Mouse (Mus musculus) heart, embryonic 11.5 days (tissue): ENCODE data around the gene Kif15. TPM values are rescaled to one million over a fixed set of nuclear protein-coding genes. Genes with fewer than 3 reads are reported as not detected.

Source experiments
- ATAC-seq: fragments of 200-750 bp; cut with Nextera tagmentation; replicated peaks from 2 replicates; pipeline ENCODE4 v1.8.0; 2017; ENCODE audit warnings: moderate library complexity; ENCODE audit not compliant: insufficient number of reproducible peaks, low FRiP score, low TSS enrichment
- H3K27ac ChIP-seq: fragments of 300-500 bp; sonication (generic); 2 replicates; pipeline ENCODE4 v1.5.1; 2014; ENCODE audit warnings: mild to moderate bottlenecking, low read depth, low read length
- H3K27me3 ChIP-seq: fragments of 300-500 bp; sonication (generic); 2 replicates; pipeline ENCODE4 v1.6.1; 2014; ENCODE audit warnings: mild to moderate bottlenecking, low read length, mixed read lengths; ENCODE audit not compliant: control insufficient read depth, insufficient read depth
- H3K36me3 ChIP-seq: fragments of 300-500 bp; sonication (generic); 2 replicates; pipeline ENCODE4 v1.6.1; 2014; ENCODE audit warnings: mild to moderate bottlenecking, low read length, moderate library complexity, mixed read lengths; ENCODE audit not compliant: control insufficient read depth, insufficient read depth
- H3K4me1 ChIP-seq: fragments of 300-500 bp; sonication (generic); 2 replicates; pipeline ENCODE4 v1.6.1; 2014; ENCODE audit warnings: low read length; ENCODE audit not compliant: control insufficient read depth, insufficient read depth
- H3K4me2 ChIP-seq: fragments of 300-500 bp; sonication (generic); 2 replicates; pipeline ENCODE4 v1.6.1; 2014; ENCODE audit warnings: mild to moderate bottlenecking, moderate library complexity
- H3K4me3 ChIP-seq: fragments of 300-500 bp; sonication (generic); 2 replicates; pipeline ENCODE4 v1.5.1; 2014; ENCODE audit warnings: low read depth, low read length
- H3K9ac ChIP-seq: fragments of 300-500 bp; sonication (generic); 2 replicates; pipeline ENCODE4 v1.6.1; 2014; ENCODE audit warnings: mild to moderate bottlenecking, low read depth, low read length, moderate library complexity
- H3K9me3 ChIP-seq: fragments of 300-500 bp; sonication (generic); replicated peaks from 2 replicates; pipeline ENCODE4 v1.6.1; 2016; ENCODE audit warnings: low read length; ENCODE audit not compliant: control insufficient read depth
- WGBS: fragments of 180-500 bp; shearing (Covaris S2); extraction: QIAGEN DNeasy Blood & Tissue Kit; methylation state at CpG from one replicate; pipeline ENCODE4 v1.1.7; 2014; ENCODE audit not compliant: insufficient replicate concordance; 5-methylcytosine and 5-hydroxymethylcytosine counted together
- polyA plus RNA-seq: library from polyadenylated mRNA; unstranded; fragments of >200 nt; fragmentation: Nextera tagmentation; extraction: Ambion mirVana; gene quantifications from 2 replicates; pipeline ENCODE4 v1.2.1, GENCODE M21; 2014

The Kif15 gene
- 31.6 and 37.7 TPM in 2 replicates for polyA plus RNA-seq

GRCm38 (mm10) chr9:122950643-122951475 lies at the start of gene Kif15, which contains the start of gene 1110059G10Rik:
TSS of gene Kif15 (plus strand) at chr9:122951046.
TSS of gene 1110059G10Rik (minus strand) at chr9:122951000.
- H3K27ac ChIP-seq = peak within 1 kb of the TSS; percentile 77
- peaks cover 7% of the 10 kb centered on the region for H3K4me1 ChIP-seq
- WGBS = under 1% methylated on average over 64 of the region's 64 CpGs
- H3K36me3 ChIP-seq = no peaks in the 10 kb centered on the region
- peak within 1 kb of the TSS; percentile 81 for H3K9ac ChIP-seq
- H3K27me3 ChIP-seq = no peaks in the 10 kb centered on the region
- peak within 1 kb of the TSS; percentile 91 for H3K4me3 ChIP-seq
- peak; percentile 97 for ATAC-seq
- peak within 1 kb of the TSS; percentile 86 for H3K4me2 ChIP-seq
- H3K9me3 ChIP-seq = no peaks in the 10 kb centered on the region

DNA sequence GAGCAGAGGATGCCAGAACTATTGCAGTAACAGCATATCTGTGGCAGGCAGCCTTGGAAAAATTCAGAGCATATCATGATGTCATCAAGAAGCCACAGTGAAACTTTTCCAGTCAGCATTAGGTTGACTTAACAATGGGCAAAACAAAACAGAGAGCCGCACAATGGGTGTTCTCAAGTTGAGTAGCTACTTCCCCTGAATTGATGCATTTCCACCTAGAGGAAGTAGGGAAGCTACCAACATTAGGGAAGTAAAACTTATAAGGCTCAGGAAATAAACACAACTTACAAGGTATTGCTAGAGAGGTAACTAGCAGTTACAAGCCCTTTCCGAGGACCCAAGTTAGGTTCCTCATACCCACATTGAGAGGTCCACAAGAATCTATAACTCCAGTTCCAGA lies 49.8 kb upstream of the Kif15 start:
- H3K4me3 ChIP-seq = no peak overlapping the region
- ATAC-seq = no peak
- H3K4me2 ChIP-seq = no peak overlapping the region
- H3K27ac ChIP-seq = no peak overlapping the region
- no peak overlapping the region for H3K9ac ChIP-seq
- WGBS = 82% methylated on average over 2 of the region's 2 CpGs
- no peaks in the 10 kb centered on the region for H3K27me3 ChIP-seq
- peaks cover under 1% of the 10 kb centered on the region for H3K36me3 ChIP-seq
- peaks cover under 1% of the 10 kb centered on the region for H3K9me3 ChIP-seq
- no peaks in the 10 kb centered on the region for H3K4me1 ChIP-seq

GRCm38 (mm10) chr9:122902717-122903535 lies 47.9 kb upstream of the Kif15 start:
- 16% methylated on average over 32 of the region's 32 CpGs for WGBS
- Histone ChIP-seq H3K27me3 (no peaks in the 10 kb centered on the region), H3K4me1 (no peaks in the 10 kb centered on the region), H3K36me3 (no peaks in the 10 kb centered on the region), H3K9ac (peak overlapping the region; percentile 84), H3K4me2 (peak overlapping the region; percentile 79), H3K9me3 (no peaks in the 10 kb centered on the region), H3K27ac (no peak overlapping the region; the same call in 1 of the 2 replicates), H3K4me3 (peak overlapping the region; percentile 56)
- peak; percentile 83 for ATAC-seq

- Histone ChIP-seq H3K27me3 (no peaks in the 10 kb centered on the region; the same call in 1 of the 2 replicates), H3K4me1 (peaks cover 5% of the 10 kb centered on the region), H3K9ac (peak overlapping the region; percentile 94), H3K9me3 (no peaks in the 10 kb centered on the region), H3K27ac (no peak overlapping the region), H3K4me3 (peak overlapping the region; percentile 75), H3K4me2 (peak overlapping the region; percentile 71), H3K36me3 (peaks cover 25% of the 10 kb centered on the region)
- 23% methylated on average over 3 of the region's 3 CpGs for WGBS
- no peak for ATAC-seq
These were observed 28.4 kb upstream of the Kif15 start for GRCm38 (mm10) chr9:122922436-122922835.

- no peaks in the 10 kb centered on the region for H3K9me3 ChIP-seq
- H3K4me3 ChIP-seq = peak within 1 kb of the TSS; percentile 75
- peak within 1 kb of the TSS; percentile 94 for H3K9ac ChIP-seq
- ATAC-seq = peak; percentile 90
- peaks cover 5% of the 10 kb centered on the region for H3K4me1 ChIP-seq
- WGBS = under 1% methylated on average over 43 of the region's 43 CpGs
- peak within 1 kb of the TSS; percentile 71 for H3K4me2 ChIP-seq
- H3K36me3 ChIP-seq = peaks cover 30% of the 10 kb centered on the region
- peak within 1 kb of the TSS; percentile 46; the same call in 1 of the 2 replicates for H3K27ac ChIP-seq
- no peaks in the 10 kb centered on the region; the same call in 1 of the 2 replicates for H3K27me3 ChIP-seq
These were observed 27.9 kb upstream of the Kif15 start, which contains the start of gene Zfp105 for GRCm38 (mm10) chr9:122922936-122923381. TSS of gene Zfp105 (plus strand) at chr9:122923072.

DNA sequence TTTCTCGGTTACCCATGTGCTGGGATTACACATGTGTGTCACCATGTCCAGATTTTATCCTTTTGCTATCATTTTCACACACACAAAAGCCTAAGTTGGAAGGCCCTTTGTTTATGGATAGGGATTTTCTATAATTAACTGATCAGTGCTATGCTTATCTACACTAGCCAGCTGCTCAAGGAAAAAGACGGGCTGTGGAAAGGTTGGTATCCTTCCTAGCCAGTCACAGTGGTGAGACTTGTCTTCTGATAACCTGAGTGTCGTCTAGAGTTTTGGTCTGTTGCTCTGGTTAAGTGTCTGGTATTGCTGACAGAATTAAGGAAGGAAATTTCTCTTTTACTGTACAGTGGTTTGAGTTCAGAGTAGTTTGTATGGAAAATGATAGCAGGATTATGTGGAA lies 21.9 kb upstream of the Kif15 start:
- no peaks in the 10 kb centered on the region for H3K27me3 ChIP-seq
- no peak for ATAC-seq
- peaks cover under 1% of the 10 kb centered on the region; the same call in 1 of the 2 replicates for H3K4me1 ChIP-seq
- H3K4me2 ChIP-seq = no peak overlapping the region
- 70% methylated on average over 3 of the region's 3 CpGs for WGBS
- no peak overlapping the region for H3K4me3 ChIP-seq
- H3K36me3 ChIP-seq = peaks cover 63% of the 10 kb centered on the region
- peaks cover 8% of the 10 kb centered on the region for H3K9me3 ChIP-seq
- H3K27ac ChIP-seq = no peak overlapping the region
- H3K9ac ChIP-seq = no peak overlapping the region

DNA sequence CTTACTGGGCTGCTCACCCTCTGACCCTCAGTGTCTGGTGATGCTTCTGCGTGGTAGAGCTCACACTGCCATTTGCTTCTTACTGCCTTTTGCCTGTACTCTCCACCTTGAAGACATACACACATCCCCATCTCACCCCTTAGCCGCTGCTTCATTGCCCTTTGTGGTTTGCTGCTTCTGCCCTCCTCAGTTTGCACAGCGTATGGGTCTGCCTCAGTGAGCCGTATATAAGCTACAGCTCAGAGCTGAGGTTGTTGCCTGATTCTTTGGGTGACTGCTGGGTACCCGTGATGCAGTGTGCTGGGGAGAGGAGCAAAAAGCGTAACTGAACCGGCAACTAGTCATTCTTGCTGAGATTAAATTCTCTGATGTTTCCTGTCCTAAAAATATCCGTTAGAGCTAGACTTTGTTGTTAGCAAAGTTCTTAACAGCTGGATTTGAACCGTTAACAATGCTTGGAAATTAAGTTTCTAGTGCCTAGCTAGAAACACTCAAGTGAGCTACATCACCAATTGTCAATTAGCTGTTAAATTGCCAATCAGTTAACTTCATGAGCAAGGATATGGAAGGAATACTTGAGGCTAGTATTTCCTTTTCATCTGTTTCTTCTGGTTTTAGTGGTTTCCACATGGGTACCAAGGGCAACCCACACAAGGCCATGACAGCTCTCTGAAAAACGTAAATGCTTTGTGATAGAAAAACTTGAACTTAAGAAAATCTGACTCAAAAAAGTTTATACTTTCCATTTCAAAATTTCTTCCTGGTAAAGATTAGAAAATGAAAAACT lies 47.8 kb downstream of the Kif15 start:
- Histone ChIP-seq H3K9ac (no peak overlapping the region), H3K4me2 (no peak overlapping the region), H3K4me1 (no peaks in the 10 kb centered on the region), H3K27ac (no peak overlapping the region), H3K36me3 (peaks cover 15% of the 10 kb centered on the region), H3K4me3 (no peak overlapping the region), H3K27me3 (no peaks in the 10 kb centered on the region), H3K9me3 (no peaks in the 10 kb centered on the region)
- WGBS = 90% methylated on average over 10 of the region's 10 CpGs
- ATAC-seq = no peak

- H3K36me3 ChIP-seq = peaks cover 17% of the 10 kb centered on the region
- no peak overlapping the region for H3K4me3 ChIP-seq
- no peak for ATAC-seq
- H3K4me1 ChIP-seq = no peaks in the 10 kb centered on the region
- WGBS = 99% methylated on average over 4 of the region's 4 CpGs
- H3K9ac ChIP-seq = no peak overlapping the region
- no peak overlapping the region for H3K27ac ChIP-seq
- H3K4me2 ChIP-seq = no peak overlapping the region
- H3K27me3 ChIP-seq = no peaks in the 10 kb centered on the region
- H3K9me3 ChIP-seq = no peaks in the 10 kb centered on the region
These were observed 48.3 kb downstream of the Kif15 start for GRCm38 (mm10) chr9:122999193-122999586.
